Mouse (Mus musculus): ENCODE results near the gene Tmbim1. TPM values are rescaled to one million over a fixed set of nuclear protein-coding genes. Genes with fewer than 3 reads are reported as not detected.

Gene Tmbim1
- polyA plus RNA-seq, 1 experiment from 2014 or later: 25.5 TPM

DNA sequence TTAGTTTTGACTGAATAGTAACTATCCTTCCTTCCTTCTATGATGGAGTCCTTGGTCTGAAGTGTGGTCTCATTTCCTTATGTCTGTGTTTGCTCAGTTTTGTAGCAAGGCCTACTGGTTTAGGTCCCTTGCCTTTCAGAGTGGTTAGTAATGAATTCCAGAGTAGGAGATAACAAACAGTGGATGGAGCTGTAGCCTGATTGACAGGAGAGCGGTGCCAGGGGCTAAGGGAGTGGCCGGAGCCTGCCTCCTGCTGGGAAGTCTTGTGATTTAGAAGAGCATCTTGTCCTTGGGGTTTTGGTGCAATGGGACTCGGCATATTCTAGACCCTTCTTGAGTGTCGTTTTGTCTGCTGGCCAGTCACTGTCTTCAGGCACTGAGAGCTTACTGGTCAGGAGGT, 48.6 kb downstream of the Tmbim1 start:
- DNase-seq: no peak
- Histone ChIP-seq H3K9me3 (ENCODE audit: low read depth, low read length) (no peaks in the 10 kb centered on the region), H3K36me3 (ENCODE audit: insufficient read depth) (peaks cover 90% of the 10 kb centered on the region), H3K9ac (no peak overlapping the region), H3K4me3 (ENCODE audit: low read depth, low read length) (no peak overlapping the region), H3K4me1 (ENCODE audit: insufficient read depth) (no peaks in the 10 kb centered on the region), H3K4me2 (no peak overlapping the region), H3K27ac (ENCODE audit: low read depth) (no peak overlapping the region), H3K27me3 (ENCODE audit: insufficient read depth, low read length) (no peaks in the 10 kb centered on the region)
- no peak for TF ChIP-seq CTCF (IDR thresholded peaks at IDR 0.05; ENCODE audit: low read depth)
- 84% methylated on average over 4 of the region's 4 CpGs for WGBS
- ATAC-seq (ENCODE audit: insufficient read depth): no peak

- no peaks in the 10 kb centered on the region for H3K4me1 ChIP-seq (ENCODE audit: insufficient read depth)
- ATAC-seq (ENCODE audit: insufficient read depth): no peak
- TF ChIP-seq CTCF (IDR thresholded peaks at IDR 0.05; ENCODE audit: low read depth): no peak
These were observed 49.6 kb downstream of the Tmbim1 start for GRCm38 (mm10) chr1:74255704-74256345.

DNA sequence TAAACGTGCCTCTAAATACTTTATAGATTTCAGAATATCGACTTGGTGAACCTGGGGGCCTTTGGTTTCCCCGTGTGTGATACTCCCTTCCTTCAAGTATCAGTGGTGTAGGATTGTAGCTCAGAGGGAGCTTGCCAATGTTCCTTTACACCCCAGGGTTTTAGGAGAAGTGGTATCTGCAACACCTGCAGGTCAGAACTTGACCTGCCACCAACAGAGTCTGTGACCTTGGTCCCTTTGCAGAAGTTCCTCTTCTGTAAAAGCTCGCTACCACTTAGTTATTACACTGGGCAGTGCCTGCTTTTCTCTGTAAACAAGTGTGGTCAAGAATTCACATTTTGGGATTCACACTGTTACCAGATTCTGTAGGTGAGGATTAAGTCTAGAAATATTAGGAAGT, 55.3 kb downstream of the Tmbim1 start:
- ATAC-seq (ENCODE audit: insufficient read depth) (no peak), DNase-seq (no peak)
- no peak overlapping the region for H3K27ac ChIP-seq (ENCODE audit: low read depth)
- H3K9ac ChIP-seq: no peak overlapping the region
- no peaks in the 10 kb centered on the region for H3K27me3 ChIP-seq (ENCODE audit: insufficient read depth, low read length)
- WGBS: 88% methylated on average over 4 of the region's 4 CpGs
- H3K9me3 ChIP-seq (ENCODE audit: low read depth, low read length): no peaks in the 10 kb centered on the region
- no peaks in the 10 kb centered on the region for H3K4me1 ChIP-seq (ENCODE audit: insufficient read depth)
- no peak for TF ChIP-seq CTCF (IDR thresholded peaks at IDR 0.05; ENCODE audit: low read depth)
- peaks cover 67% of the 10 kb centered on the region for H3K36me3 ChIP-seq (ENCODE audit: insufficient read depth)
- no peak overlapping the region for H3K4me2 ChIP-seq
- no peak overlapping the region for H3K4me3 ChIP-seq (ENCODE audit: low read depth, low read length)

More at GRCm38 (mm10) chr1:74255704-74256345, 49.6 kb downstream of the Tmbim1 start:
- peaks cover 90% of the 10 kb centered on the region for H3K36me3 ChIP-seq (ENCODE audit: insufficient read depth)
- H3K9ac ChIP-seq: no peak overlapping the region
- no peak overlapping the region for H3K4me3 ChIP-seq (ENCODE audit: low read depth, low read length)
- no peaks in the 10 kb centered on the region for H3K27me3 ChIP-seq (ENCODE audit: insufficient read depth, low read length)
- DNase-seq: no peak
- no peaks in the 10 kb centered on the region for H3K9me3 ChIP-seq (ENCODE audit: low read depth, low read length)
- H3K4me2 ChIP-seq: no peak overlapping the region
- no peak overlapping the region for H3K27ac ChIP-seq (ENCODE audit: low read depth)
- WGBS: 94% methylated on average over 8 of the region's 8 CpGs

DNA sequence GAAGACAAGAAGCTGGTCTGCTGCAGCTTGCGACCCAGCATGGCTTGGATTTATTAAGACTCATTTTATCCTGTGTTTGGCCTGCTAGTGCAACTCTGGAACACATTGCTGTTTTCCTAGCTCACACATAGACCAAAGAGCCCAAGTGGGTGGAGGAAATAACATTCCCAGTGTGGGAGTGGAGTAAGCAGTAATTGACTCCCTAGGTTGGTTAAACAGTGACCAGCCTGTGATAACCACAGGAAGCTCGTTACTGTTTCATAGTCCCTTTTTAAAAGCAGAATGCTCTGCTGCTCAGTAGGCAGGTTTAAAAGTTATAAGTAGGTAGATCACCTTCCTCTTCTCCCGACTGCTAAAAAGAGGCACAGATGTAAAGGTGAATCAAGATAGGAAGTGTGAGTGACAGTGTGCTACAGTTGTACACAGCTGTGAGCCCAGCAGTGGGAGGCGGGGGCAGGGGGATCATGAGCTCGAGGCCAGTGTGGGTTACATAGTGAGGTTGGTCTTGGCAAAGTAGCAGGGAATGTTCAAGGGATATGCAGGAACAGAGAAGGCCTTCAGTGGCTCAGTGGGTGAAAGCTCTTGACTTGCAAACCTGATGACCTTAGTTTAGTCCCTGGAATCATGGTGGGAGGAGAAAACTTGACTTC, 56.0 kb downstream of the Tmbim1 start:
- ATAC-seq (ENCODE audit: insufficient read depth): no peak
- H3K4me1 ChIP-seq (ENCODE audit: insufficient read depth): no peaks in the 10 kb centered on the region
- H3K4me3 ChIP-seq (ENCODE audit: low read depth, low read length): no peak overlapping the region
- DNase-seq: no peak
- peaks cover 61% of the 10 kb centered on the region for H3K36me3 ChIP-seq (ENCODE audit: insufficient read depth)
- no peaks in the 10 kb centered on the region for H3K9me3 ChIP-seq (ENCODE audit: low read depth, low read length)
- H3K27me3 ChIP-seq (ENCODE audit: insufficient read depth, low read length): no peaks in the 10 kb centered on the region
- WGBS: 61% methylated on average over 5 of the region's 5 CpGs
- H3K9ac ChIP-seq: no peak overlapping the region
- peak overlapping the region; percentile 33; the same call in 1 of the 2 replicates for H3K27ac ChIP-seq (ENCODE audit: low read depth)
- H3K4me2 ChIP-seq: no peak overlapping the region
- TF ChIP-seq CTCF (IDR thresholded peaks at IDR 0.05; ENCODE audit: low read depth): no peak

GRCm38 (mm10) chr1:74248799-74249198, 56.6 kb downstream of the Tmbim1 start:
- Histone ChIP-seq H3K36me3 (ENCODE audit: insufficient read depth) (peaks cover 55% of the 10 kb centered on the region), H3K27me3 (ENCODE audit: insufficient read depth, low read length) (no peaks in the 10 kb centered on the region), H3K27ac (ENCODE audit: low read depth) (peak overlapping the region; percentile 33; the same call in 1 of the 2 replicates), H3K9ac (no peak overlapping the region), H3K4me1 (ENCODE audit: insufficient read depth) (no peaks in the 10 kb centered on the region), H3K4me2 (no peak overlapping the region), H3K4me3 (ENCODE audit: low read depth, low read length) (no peak overlapping the region), H3K9me3 (ENCODE audit: low read depth, low read length) (no peaks in the 10 kb centered on the region)
- WGBS: 61% methylated on average over 1 of the region's 1 CpGs
- DNase-seq (peak; percentile 51), ATAC-seq (ENCODE audit: insufficient read depth) (peak; percentile 14; the same call in 1 of the 2 replicates)
- no peak for TF ChIP-seq CTCF (IDR thresholded peaks at IDR 0.05; ENCODE audit: low read depth)

DNA sequence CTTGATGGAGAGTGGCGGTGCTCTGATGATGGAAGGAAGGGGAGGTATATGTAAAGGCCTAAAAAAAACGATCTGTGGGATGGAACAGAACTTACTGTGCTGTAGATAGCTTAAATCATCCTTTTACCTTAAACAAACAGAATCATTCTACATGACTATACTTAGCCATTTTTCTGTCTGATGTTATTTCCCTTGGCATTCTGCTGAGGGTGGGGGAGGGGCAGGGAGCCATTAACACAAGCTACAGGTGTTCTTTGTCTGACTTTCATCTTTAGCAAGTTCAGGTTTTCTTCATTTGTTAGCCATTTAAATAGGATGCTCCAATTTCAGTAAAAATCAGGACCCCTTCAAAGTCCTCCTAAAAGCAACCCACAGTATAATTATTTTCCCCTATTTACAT, 59.9 kb downstream of the Tmbim1 start:
- H3K9me3 ChIP-seq (ENCODE audit: low read depth, low read length): no peaks in the 10 kb centered on the region
- DNase-seq (no peak), ATAC-seq (ENCODE audit: insufficient read depth) (no peak)
- H3K9ac ChIP-seq: no peak overlapping the region
- 72% methylated on average over 2 of the region's 2 CpGs for WGBS
- no peak overlapping the region for H3K4me2 ChIP-seq
- H3K4me3 ChIP-seq (ENCODE audit: low read depth, low read length): no peak overlapping the region
- TF ChIP-seq CTCF (IDR thresholded peaks at IDR 0.05; ENCODE audit: low read depth): no peak
- H3K27ac ChIP-seq (ENCODE audit: low read depth): no peak overlapping the region
- no peaks in the 10 kb centered on the region for H3K27me3 ChIP-seq (ENCODE audit: insufficient read depth, low read length)
- H3K36me3 ChIP-seq (ENCODE audit: insufficient read depth): peaks cover 25% of the 10 kb centered on the region
- H3K4me1 ChIP-seq (ENCODE audit: insufficient read depth): no peaks in the 10 kb centered on the region

DNA sequence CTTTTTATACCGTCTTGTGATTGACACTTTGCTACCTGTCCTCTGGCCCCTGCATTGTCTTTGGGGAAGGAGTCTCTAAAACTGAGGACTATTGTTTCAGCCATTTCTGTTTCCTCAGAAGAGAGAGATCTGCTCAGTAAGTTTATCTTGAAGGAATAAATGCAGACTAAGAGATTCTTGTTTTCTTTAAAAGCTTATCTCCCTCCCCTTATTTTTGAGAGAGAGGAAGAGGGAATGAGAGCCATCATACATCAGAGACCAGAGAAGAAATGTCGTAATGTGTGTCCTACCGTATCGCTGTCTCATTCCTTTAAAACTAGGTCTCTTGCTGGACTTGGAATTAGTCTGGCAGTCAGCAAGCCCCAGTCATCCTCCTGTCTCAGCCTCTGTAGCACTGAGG, 64.6 kb downstream of the Tmbim1 start:
- ATAC-seq (ENCODE audit: insufficient read depth): no peak
- Histone ChIP-seq H3K4me2 (no peak overlapping the region), H3K9me3 (ENCODE audit: low read depth, low read length) (no peaks in the 10 kb centered on the region), H3K36me3 (ENCODE audit: insufficient read depth) (no peaks in the 10 kb centered on the region), H3K4me3 (ENCODE audit: low read depth, low read length) (no peak overlapping the region), H3K27ac (ENCODE audit: low read depth) (no peak overlapping the region), H3K27me3 (ENCODE audit: insufficient read depth, low read length) (no peaks in the 10 kb centered on the region), H3K9ac (no peak overlapping the region), H3K4me1 (ENCODE audit: insufficient read depth) (peaks cover 20% of the 10 kb centered on the region)
- TF ChIP-seq CTCF (IDR thresholded peaks at IDR 0.05; ENCODE audit: low read depth): no peak
- DNase-seq: no peak
- 67% methylated on average over 4 of the region's 4 CpGs for WGBS

Measured in lung, embryonic 14.5 days (tissue).